Mouse (Mus musculus): ENCODE measurements around the gene Grcc10.

Grcc10 gene

DNA sequence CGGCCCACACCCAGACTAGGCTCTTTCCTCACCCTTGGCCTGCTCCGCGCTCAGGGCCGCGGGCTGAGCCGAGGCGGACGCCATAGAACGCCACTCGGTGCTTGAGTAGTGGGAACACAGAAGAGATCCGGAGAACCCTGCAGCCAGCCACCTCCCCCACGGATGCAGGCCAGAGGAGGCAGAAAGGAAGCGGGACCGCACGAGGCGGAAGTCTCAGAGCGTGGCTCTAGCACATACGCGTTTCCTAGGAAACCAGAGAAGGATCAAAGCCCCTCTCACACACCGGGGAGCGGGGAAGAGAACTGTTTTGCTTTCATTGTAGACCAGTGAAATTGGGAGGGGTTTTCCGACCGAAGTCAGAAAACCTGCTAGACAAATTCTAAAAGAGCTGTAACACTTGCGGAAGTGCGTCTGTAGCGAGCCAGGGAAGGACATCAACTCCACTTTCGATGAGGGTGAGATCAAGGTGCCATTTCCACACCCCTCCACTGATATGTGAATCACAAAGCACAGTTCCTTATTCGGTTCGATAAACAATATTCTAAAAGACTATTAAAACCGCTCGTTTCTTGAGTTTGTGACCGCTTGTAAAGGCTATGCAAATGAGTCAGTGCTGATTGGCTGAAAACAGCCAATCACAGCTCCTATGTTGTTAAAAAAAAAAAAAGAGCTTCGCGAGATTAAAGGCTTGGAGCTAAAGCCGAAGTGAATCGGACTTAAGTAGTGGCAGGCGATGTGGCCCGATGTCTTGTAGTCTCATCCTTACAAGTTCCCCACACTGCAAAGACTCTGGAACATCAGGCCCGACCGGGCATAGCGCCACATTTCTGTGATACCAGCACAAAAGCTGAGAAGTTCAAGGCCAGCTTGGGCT lies at the start of gene Grcc10:
Gene Grcc10, minus strand, starts transcription at position 487 of the 874 bp plus-strand sequence.
- DNase-seq (ENCODE audit: low spot score in 2 of 2) = peak; percentile 70 to 80

DNA sequence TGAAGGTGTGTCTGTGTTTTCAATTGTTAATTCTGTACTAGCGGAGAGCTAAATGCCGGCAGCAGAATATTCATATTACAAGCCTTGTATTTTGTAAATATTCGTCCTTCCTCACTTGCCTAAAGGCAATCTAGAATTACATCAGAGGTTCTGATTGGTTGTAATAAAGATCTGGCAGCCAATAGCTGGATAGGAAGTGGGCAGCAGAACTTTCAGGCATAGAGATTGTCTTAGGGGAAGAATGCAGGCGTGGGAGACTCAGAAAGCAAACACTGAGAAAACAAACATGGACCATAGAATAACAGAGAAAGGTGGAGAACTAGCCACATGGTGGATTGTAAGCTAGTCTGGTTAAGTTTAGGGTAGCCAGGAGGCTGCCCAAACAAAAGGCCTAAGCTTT lies 48.9 kb upstream of the Grcc10 start:
- no peak for DNase-seq (ENCODE audit: low spot score in 2 of 2)

DNA sequence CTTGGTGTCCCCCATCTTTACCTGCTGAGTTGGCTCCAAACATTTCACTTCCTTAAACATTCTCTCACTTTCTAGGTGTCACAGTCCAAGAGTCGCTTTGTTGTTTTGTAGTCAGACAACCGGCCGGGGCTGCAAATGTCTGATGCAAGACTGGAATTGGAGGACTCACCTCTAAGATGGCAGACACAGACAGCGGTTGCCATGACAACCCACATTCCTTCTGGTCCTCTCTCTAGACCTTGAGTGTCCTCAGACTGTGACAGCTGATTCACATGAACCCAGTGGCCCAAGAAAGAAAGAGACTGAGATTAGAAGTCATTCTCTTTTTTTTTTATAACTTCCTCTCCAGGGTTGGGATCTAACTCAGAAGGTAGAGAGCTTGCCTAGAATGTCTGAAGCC lies 48.3 kb upstream of the Grcc10 start:
- DNase-seq (ENCODE audit: low spot score in 2 of 2) = no peak

DNA sequence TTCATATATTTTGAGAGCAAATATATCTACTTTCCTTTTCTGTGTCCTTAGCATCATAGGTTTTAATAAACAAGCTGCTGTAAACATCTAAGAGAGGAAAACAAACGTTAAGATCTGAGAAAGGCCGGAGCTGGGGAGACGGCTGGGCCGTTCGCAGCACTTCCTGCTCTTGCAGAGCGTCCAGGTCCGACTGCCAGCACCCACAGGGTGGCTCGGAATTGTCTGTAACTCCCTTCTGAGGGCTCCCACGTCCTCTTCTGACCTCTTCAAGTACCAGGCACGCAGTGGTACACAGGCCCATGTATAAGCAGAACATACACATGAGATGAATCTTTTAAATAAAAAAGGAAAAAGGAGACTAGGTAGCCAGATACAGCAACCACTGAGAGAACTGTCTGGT lies 46.5 kb upstream of the Grcc10 start:
- no peak for DNase-seq (ENCODE audit: low spot score in 2 of 2)

- DNase-seq (ENCODE audit: low spot score in 2 of 2) = no peak
Measured at GRCm38 (mm10) chr6:124786756-124787420, 45.7 kb upstream of the Grcc10 start.

- DNase-seq (ENCODE audit: low spot score in 2 of 2) = peak in 1 of 2 experiments; percentile 16
Measured at GRCm38 (mm10) chr6:124782436-124782835, 41.3 kb upstream of the Grcc10 start.

DNA sequence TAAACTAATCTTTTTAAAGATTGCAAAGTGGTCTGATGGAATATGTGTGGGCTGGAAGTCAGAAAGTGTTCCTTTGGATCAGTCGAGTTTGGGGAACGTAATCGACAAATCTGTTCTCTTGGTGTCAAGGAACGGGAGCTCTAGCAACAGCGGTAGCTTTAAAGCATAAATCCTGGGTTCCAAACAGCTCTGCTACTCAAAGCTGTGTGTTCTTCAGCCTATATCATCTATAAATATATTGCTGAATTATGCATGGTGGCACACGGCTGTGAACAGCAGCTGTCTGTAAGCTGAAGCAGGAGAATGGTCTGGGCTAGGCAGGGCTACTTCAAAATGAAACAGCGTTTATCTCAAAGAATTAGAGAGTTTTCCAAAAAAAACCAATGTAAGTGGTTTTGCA lies 39.7 kb upstream of the Grcc10 start:
- DNase-seq (ENCODE audit: low spot score in 2 of 2) = no peak

- DNase-seq (ENCODE audit: low spot score in 2 of 2) = no peak
Measured at GRCm38 (mm10) chr6:124779984-124780416, 38.8 kb upstream of the Grcc10 start.

GRCm38 (mm10) chr6:124779222-124779983 lies 38.2 kb upstream of the Grcc10 start, which contains the start of gene Lrrc23:
Gene Lrrc23 (minus strand): TSS chr6:124779727.
- DNase-seq (ENCODE audit: low spot score in 2 of 2) = peak in 1 of 2 experiments; percentile 16

- no peak for DNase-seq (ENCODE audit: low spot score in 2 of 2)
Measured at GRCm38 (mm10) chr6:124770511-124770910, 29.3 kb upstream of the Grcc10 start.

- no peak for DNase-seq (ENCODE audit: low spot score in 2 of 2)
Measured at GRCm38 (mm10) chr6:124770013-124770412, 28.8 kb upstream of the Grcc10 start.

DNA sequence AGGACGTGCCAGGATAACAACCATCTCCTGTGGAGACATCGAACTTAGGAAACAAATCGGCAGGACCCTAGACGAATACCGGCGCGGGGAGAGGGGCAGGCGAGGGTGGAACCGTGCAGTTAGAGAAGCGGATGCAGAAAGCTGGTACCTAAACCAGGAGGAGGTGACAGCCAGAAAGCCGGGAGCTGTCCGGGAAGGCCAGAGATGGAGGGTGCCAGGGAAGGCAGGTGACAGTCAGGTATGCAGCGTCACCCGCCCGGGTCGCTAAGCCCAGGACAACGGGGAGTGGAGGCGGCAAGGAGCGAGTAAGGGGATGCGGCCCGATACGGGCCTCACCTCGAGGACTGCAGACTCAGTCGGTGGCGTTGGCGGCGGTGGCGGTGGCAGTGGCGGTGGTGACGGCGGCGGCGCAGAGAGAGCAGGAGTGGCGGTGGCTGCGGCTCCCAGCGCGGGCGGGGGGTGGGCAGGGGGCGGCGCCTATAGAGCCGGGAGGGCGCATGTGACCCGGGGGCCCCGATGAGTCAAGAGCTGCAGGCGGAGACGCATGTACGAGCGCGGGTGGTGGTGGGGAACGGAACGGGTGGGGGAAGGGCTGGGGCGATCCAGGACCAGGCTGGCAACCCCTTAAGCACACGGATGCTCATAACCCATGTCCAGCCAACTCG lies 28.1 kb upstream of the Grcc10 start, which contains the start of gene Eno2:
Gene Eno2, minus strand, starts transcription at position 573 of the 665 bp plus-strand sequence.
- no peak for DNase-seq (ENCODE audit: low spot score in 2 of 2)

DNA sequence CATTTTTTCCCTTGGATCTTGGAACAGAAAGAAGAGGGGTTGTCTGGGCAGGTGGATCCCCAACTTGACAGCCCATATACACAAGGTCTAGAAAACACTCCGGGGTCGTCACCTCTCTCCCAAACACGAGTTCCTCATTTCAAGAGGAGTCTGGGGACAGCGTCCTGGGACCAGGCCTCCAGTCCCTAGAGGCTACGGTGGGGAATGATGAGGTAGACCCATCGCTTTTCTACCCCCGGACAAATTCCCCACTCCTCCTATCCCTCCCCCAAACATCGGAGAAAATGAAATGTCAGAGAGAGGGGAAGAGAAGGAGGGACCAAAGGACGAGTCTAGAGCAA lies 27.5 kb upstream of the Grcc10 start:
- DNase-seq (ENCODE audit: low spot score in 2 of 2) = no peak

- no peak for DNase-seq (ENCODE audit: low spot score in 2 of 2)
Measured at GRCm38 (mm10) chr6:124767920-124768703, 26.9 kb upstream of the Grcc10 start.

GRCm38 (mm10) chr6:124767536-124767919 lies 26.4 kb upstream of the Grcc10 start:
- DNase-seq (ENCODE audit: low spot score in 2 of 2) = no peak

DNA sequence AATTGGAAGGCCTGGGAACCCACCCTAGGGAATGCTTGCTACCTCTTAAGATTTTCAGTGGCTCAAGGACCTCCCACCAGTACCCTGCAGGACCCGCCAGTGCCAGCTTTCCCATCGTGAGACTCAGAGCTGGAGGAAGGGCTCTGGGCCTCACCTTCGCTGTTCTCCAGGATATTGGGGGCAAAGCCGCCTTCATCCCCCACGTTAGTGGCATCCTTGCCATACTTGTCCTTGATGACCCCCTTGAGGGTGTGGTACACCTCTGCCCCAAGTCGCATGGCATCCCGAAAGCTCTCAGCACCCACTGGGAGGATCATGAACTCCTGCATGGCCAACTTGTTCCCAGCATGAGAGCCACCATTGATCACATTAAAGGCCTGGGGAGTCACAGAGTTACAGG lies 24.8 kb upstream of the Grcc10 start:
- DNase-seq (ENCODE audit: low spot score in 2 of 2) = no peak

DNA sequence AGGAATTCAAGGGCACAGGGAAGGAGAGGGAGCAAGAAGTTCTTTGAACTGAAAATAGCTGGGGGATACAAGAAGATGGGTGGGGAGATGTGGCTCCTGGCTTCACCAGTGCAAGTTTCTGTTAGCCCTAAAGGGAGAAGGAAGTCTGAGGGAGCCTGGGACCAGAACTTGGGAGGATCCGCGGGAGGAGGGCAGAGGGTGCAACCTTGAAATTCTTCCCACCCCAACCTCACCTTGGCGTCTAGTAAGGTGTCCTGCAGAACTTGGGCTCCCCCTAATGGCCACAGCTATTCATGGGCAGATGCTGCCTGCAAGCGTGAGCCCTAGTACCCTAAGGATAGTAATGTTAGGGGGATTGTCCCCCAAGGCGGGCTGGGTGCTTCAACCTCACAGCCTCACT lies 18.1 kb upstream of the Grcc10 start:
- DNase-seq (ENCODE audit: low spot score in 2 of 2) = peak; percentile 64 to 83

DNA sequence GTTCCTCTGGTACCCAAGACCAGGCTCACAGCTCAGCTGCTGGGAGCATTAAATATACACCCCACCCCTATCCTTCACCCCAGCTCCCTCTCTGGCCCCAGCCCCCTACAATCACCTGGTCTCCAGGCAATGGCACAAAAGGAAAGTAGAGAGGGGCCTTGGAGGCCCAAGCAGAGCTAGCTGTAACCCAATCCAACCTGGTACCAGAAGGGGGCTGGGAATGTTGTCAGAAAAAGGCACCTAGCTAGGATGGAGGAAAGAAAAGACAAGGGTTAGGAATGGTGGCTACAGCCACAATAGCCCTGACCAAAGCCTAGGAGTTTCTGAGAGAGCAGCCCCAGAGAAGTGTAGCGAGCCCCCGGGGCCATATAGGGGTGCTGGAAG lies 17.7 kb upstream of the Grcc10 start:
- no peak for DNase-seq (ENCODE audit: low spot score in 2 of 2)

DNA sequence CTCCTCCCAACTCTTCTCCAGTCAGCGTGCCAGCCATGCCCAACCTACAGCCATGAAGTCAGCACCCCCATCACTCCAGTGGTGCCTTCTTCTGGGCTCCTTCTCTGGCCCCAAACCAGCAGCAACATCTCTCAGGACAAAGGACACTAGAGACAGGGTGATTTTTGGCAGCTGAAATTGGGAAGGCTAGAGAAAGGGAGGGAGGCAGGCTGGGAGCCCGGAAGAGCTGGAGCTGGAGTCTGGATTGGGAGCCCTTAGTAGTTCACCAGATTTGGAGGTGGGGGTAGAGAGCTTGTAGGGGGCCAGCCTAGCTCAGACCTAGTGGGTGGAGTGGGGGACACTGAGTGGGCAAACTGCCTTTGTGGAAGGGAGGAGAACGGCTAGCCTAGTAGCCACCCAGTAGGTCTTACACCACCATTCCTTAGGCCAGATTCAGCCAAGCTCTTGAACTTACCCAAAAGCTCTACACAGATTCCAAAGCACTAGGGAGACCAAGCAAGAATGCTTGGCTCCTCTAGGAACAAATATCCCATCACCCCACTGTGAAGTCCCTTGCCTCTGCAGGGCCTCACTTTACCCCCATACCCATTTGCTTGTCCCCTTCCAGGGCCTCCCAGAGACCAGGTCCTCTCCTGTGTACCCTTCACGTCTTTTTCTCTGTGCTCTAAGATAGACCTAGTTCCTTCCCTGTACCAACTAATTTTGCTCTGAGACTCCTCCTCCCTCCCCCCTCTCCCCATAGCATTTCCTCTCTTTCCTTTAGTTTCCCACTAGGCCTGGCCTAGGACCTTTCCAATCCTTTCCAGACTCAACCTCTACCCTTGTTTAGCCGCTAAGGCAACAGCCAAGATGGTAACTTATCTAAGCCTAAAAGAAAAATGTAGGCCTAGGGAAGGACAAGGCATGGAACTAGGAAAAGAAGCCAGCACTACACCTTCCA lies 17.0 kb upstream of the Grcc10 start:
- no peak for DNase-seq (ENCODE audit: low spot score in 2 of 2)

DNA sequence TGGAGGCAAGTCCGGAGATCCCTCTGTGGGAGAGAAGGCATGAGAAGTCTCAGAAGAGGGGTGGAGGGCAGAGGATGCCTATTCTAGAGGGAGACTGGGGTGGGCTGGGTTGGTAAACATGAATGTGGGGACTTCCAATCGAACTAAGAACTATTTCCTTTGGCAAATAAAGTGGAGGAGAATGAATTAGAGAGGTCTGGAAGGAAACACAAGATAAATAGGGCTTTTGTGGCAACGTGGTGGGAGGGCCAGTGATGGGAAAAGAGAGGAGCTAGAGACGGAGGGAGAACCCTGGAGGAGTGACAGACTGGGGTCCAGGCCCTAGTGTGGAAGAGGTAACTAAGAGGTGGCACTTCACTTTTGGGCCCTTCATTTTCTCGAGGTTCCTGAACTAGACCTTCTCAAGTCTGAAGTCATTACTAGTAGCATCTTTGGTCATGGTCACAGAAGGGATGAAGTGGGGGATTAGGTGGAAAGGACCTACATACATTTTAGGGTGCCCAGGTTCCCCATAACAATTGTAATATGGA lies 16.2 kb upstream of the Grcc10 start:
- no peak for DNase-seq (ENCODE audit: low spot score in 2 of 2)

All from spleen, postnatal 14 days (tissue).